Mouse (Mus musculus): ENCODE data around the gene Cdr2. TPM values are rescaled to one million over a fixed set of nuclear protein-coding genes. Genes with fewer than 3 reads are reported as not detected.
"Not testable (repeated sequence)": the region's sequence is repeated elsewhere in the genome, so short reads cannot be mapped to it uniquely, and the experiment has no call there.

Cdr2 gene
- polyA plus RNA-seq, 1 experiment from 2014 or later, result 38.1 TPM

- Histone ChIP-seq H3K4me1 (replicated peaks) (peaks cover 79% of the 10 kb centered on the region), H3K4me2 (peak overlapping the region; percentile 61), H3K27me3 (no peaks in the 10 kb centered on the region), H3K27ac (peak overlapping the region; percentile 91), H3K9me3 (replicated peaks) (no peaks in the 10 kb centered on the region), H3K36me3 (peaks cover 41% of the 10 kb centered on the region), H3K4me3 (replicated peaks) (peak overlapping the region; percentile 33), H3K9ac (peak overlapping the region; percentile 65)
- DNase-seq (peak; percentile 70), ATAC-seq (ENCODE audit: low read depth) (peak; percentile 99)
- 23% methylated on average over 7 of the region's 7 CpGs for WGBS (ENCODE audit: insufficient replicate concordance)
Measured at GRCm38 (mm10) chr7:120969221-120969620, 12.9 kb downstream of the Cdr2 start.

- DNase-seq, result no peak
- H3K27me3 ChIP-seq, result no peaks in the 10 kb centered on the region
- peaks cover 80% of the 10 kb centered on the region for H3K36me3 ChIP-seq
- WGBS (ENCODE audit: insufficient replicate concordance), result 83% methylated on average over 5 of the region's 5 CpGs
- H3K27ac ChIP-seq, result no peak overlapping the region
- H3K4me1 ChIP-seq (replicated peaks), result peaks cover 27% of the 10 kb centered on the region
- no peak overlapping the region for H3K9ac ChIP-seq
- H3K4me3 ChIP-seq (replicated peaks), result no peak overlapping the region
- ATAC-seq (ENCODE audit: low read depth), result no peak
- no peaks in the 10 kb centered on the region for H3K9me3 ChIP-seq (replicated peaks)
- no peak overlapping the region for H3K4me2 ChIP-seq
Measured at GRCm38 (mm10) chr7:120963126-120963525, 19.0 kb downstream of the Cdr2 start.

GRCm38 (mm10) chr7:120961893-120962292, 20.2 kb downstream of the Cdr2 start:
- no peak overlapping the region for H3K4me2 ChIP-seq
- no peak overlapping the region for H3K4me3 ChIP-seq (replicated peaks)
- no peaks in the 10 kb centered on the region for H3K9me3 ChIP-seq (replicated peaks)
- H3K36me3 ChIP-seq, result peaks cover 80% of the 10 kb centered on the region
- peaks cover 14% of the 10 kb centered on the region for H3K4me1 ChIP-seq (replicated peaks)
- ATAC-seq (ENCODE audit: low read depth) (no peak), DNase-seq (no peak)
- no peak overlapping the region for H3K27ac ChIP-seq
- 74% methylated on average over 3 of the region's 3 CpGs for WGBS (ENCODE audit: insufficient replicate concordance)
- H3K9ac ChIP-seq, result no peak overlapping the region
- no peaks in the 10 kb centered on the region for H3K27me3 ChIP-seq

GRCm38 (mm10) chr7:120960601-120961000, 21.5 kb downstream of the Cdr2 start:
- ATAC-seq (ENCODE audit: low read depth), result no peak
- no peaks in the 10 kb centered on the region for H3K9me3 ChIP-seq (replicated peaks)

GRCm38 (mm10) chr7:120960116-120960515, 22.0 kb downstream of the Cdr2 start:
- no peak overlapping the region for H3K4me3 ChIP-seq (replicated peaks)
- no peak overlapping the region for H3K27ac ChIP-seq
- H3K9me3 ChIP-seq (replicated peaks), result no peaks in the 10 kb centered on the region
- no peaks in the 10 kb centered on the region for H3K27me3 ChIP-seq
- no peak for ATAC-seq (ENCODE audit: low read depth)
- peaks cover 88% of the 10 kb centered on the region for H3K36me3 ChIP-seq
- peaks cover 11% of the 10 kb centered on the region; the same call in 1 of the 2 replicates for H3K4me1 ChIP-seq (replicated peaks)
- no peak overlapping the region for H3K9ac ChIP-seq
- DNase-seq, result no peak
- WGBS (ENCODE audit: insufficient replicate concordance), result 91% methylated on average over 2 of the region's 2 CpGs
- no peak overlapping the region for H3K4me2 ChIP-seq

More at GRCm38 (mm10) chr7:120960601-120961000, 21.5 kb downstream of the Cdr2 start:
- H3K4me3 ChIP-seq (replicated peaks), result no peak overlapping the region
- no peaks in the 10 kb centered on the region for H3K27me3 ChIP-seq
- no peak overlapping the region for H3K9ac ChIP-seq
- DNase-seq, result no peak
- WGBS (ENCODE audit: insufficient replicate concordance), result 87% methylated on average over 6 of the region's 6 CpGs
- peaks cover 84% of the 10 kb centered on the region for H3K36me3 ChIP-seq
- H3K27ac ChIP-seq, result no peak overlapping the region
- H3K4me1 ChIP-seq (replicated peaks), result peaks cover 13% of the 10 kb centered on the region; the same call in 1 of the 2 replicates
- H3K4me2 ChIP-seq, result no peak overlapping the region

- not testable (repeated sequence) for H3K9ac ChIP-seq; H3K27ac ChIP-seq; H3K4me3 ChIP-seq (replicated peaks); DNase-seq; H3K4me2 ChIP-seq; H3K9me3 ChIP-seq (replicated peaks); H3K27me3 ChIP-seq; H3K4me1 ChIP-seq (replicated peaks)
- ATAC-seq (ENCODE audit: low read depth), result peak; percentile 11; the same call in 1 of the 2 replicates
- H3K36me3 ChIP-seq, result peaks cover 62% of the 10 kb centered on the region
- WGBS (ENCODE audit: insufficient replicate concordance), result 85% methylated on average over 7 of the region's 7 CpGs
Measured at GRCm38 (mm10) chr7:120953591-120953990, 28.5 kb downstream of the Cdr2 start.

- Histone ChIP-seq H3K4me1 (replicated peaks) (no peaks in the 10 kb centered on the region), H3K9me3 (replicated peaks) (no peaks in the 10 kb centered on the region), H3K4me3 (replicated peaks) (no peak overlapping the region), H3K36me3 (peaks cover 84% of the 10 kb centered on the region), H3K4me2 (no peak overlapping the region), H3K9ac (no peak overlapping the region), H3K27ac (no peak overlapping the region), H3K27me3 (no peaks in the 10 kb centered on the region)
- ATAC-seq (ENCODE audit: low read depth), result no peak
- no peak for DNase-seq
- WGBS (ENCODE audit: insufficient replicate concordance), result 56% methylated on average over 8 of the region's 8 CpGs
Measured at GRCm38 (mm10) chr7:120943936-120944509, 38.1 kb downstream of the Cdr2 start.

GRCm38 (mm10) chr7:120942506-120942905, 39.6 kb downstream of the Cdr2 start:
- Histone ChIP-seq H3K27me3 (no peaks in the 10 kb centered on the region), H3K9me3 (replicated peaks) (no peaks in the 10 kb centered on the region), H3K4me1 (replicated peaks) (no peaks in the 10 kb centered on the region), H3K27ac (no peak overlapping the region), H3K36me3 (peaks cover 86% of the 10 kb centered on the region), H3K4me3 (replicated peaks) (no peak overlapping the region), H3K4me2 (no peak overlapping the region), H3K9ac (no peak overlapping the region)
- WGBS (ENCODE audit: insufficient replicate concordance), result 83% methylated on average over 1 of the region's 1 CpGs
- ATAC-seq (ENCODE audit: low read depth) (no peak), DNase-seq (no peak)

- 84% methylated on average over 6 of the region's 6 CpGs for WGBS (ENCODE audit: insufficient replicate concordance)
- Histone ChIP-seq H3K36me3 (peaks cover 93% of the 10 kb centered on the region), H3K27me3 (no peaks in the 10 kb centered on the region), H3K9ac (no peak overlapping the region), H3K4me3 (replicated peaks) (no peak overlapping the region), H3K4me2 (no peak overlapping the region), H3K4me1 (replicated peaks) (no peaks in the 10 kb centered on the region), H3K9me3 (replicated peaks) (no peaks in the 10 kb centered on the region), H3K27ac (no peak overlapping the region)
- ATAC-seq (ENCODE audit: low read depth) (no peak), DNase-seq (no peak)
Measured at GRCm38 (mm10) chr7:120941214-120941613, 40.9 kb downstream of the Cdr2 start.

GRCm38 (mm10) chr7:120940343-120940742, 41.8 kb downstream of the Cdr2 start:
- Histone ChIP-seq H3K4me2 (no peak overlapping the region), H3K9ac (no peak overlapping the region), H3K27ac (no peak overlapping the region), H3K36me3 (peaks cover 93% of the 10 kb centered on the region), H3K4me1 (replicated peaks) (no peaks in the 10 kb centered on the region), H3K9me3 (replicated peaks) (no peaks in the 10 kb centered on the region), H3K4me3 (replicated peaks) (no peak overlapping the region), H3K27me3 (no peaks in the 10 kb centered on the region)
- WGBS (ENCODE audit: insufficient replicate concordance), result 84% methylated on average over 12 of the region's 12 CpGs
- ATAC-seq (ENCODE audit: low read depth) (peak; percentile 46; the same call in 1 of the 2 replicates), DNase-seq (no peak)

GRCm38 (mm10) chr7:120938206-120938605, 43.9 kb downstream of the Cdr2 start:
- Histone ChIP-seq H3K36me3 (peaks cover 95% of the 10 kb centered on the region), H3K9me3 (replicated peaks) (no peaks in the 10 kb centered on the region), H3K27ac (no peak overlapping the region), H3K4me3 (replicated peaks) (no peak overlapping the region), H3K27me3 (no peaks in the 10 kb centered on the region), H3K9ac (no peak overlapping the region), H3K4me1 (replicated peaks) (peaks cover 14% of the 10 kb centered on the region), H3K4me2 (no peak overlapping the region)
- ATAC-seq (ENCODE audit: low read depth) (no peak), DNase-seq (no peak)
- WGBS (ENCODE audit: insufficient replicate concordance), result 83% methylated on average over 9 of the region's 9 CpGs

GRCm38 (mm10) chr7:120936522-120936921, 45.6 kb downstream of the Cdr2 start:
- no peaks in the 10 kb centered on the region for H3K27me3 ChIP-seq
- H3K27ac ChIP-seq, result no peak overlapping the region
- H3K4me3 ChIP-seq (replicated peaks), result no peak overlapping the region
- peaks cover 21% of the 10 kb centered on the region for H3K4me1 ChIP-seq (replicated peaks)
- peaks cover 92% of the 10 kb centered on the region for H3K36me3 ChIP-seq
- no peak for DNase-seq
- ATAC-seq (ENCODE audit: low read depth), result no peak
- no peaks in the 10 kb centered on the region for H3K9me3 ChIP-seq (replicated peaks)
- 80% methylated on average over 4 of the region's 4 CpGs for WGBS (ENCODE audit: insufficient replicate concordance)
- H3K4me2 ChIP-seq, result no peak overlapping the region
- no peak overlapping the region for H3K9ac ChIP-seq

Measured in liver, embryonic 13.5 days (tissue).